Mouse (Mus musculus) midbrain, embryonic 12.5 days (tissue): ENCODE results near the gene Wdr60. TPM values are rescaled to one million over a fixed set of nuclear protein-coding genes. Genes with fewer than 3 reads are reported as not detected.
"Not testable (repeated sequence)": the region's sequence is repeated elsewhere in the genome, so short reads cannot be mapped to it uniquely, and the experiment has no call there.

ENCODE experiments used
- ATAC-seq: fragments of 200-750 bp; cut with Nextera tagmentation; 2 replicates; pipeline ENCODE4 v1.8.0; 2017; ENCODE audit warnings: low read depth, moderate TSS enrichment, moderate library complexity; ENCODE audit not compliant: low FRiP score
- H3K27ac ChIP-seq: fragments of 300-500 bp; sonication (generic); replicated peaks from 2 replicates; pipeline ENCODE4 v1.5.1; 2016; ENCODE audit warnings: mild to moderate bottlenecking
- H3K27me3 ChIP-seq: fragments of 300-500 bp; sonication (generic); 2 replicates; pipeline ENCODE4 v1.6.1; 2016; ENCODE audit warnings: mild to moderate bottlenecking
- H3K36me3 ChIP-seq: fragments of 300-500 bp; sonication (generic); 2 replicates; pipeline ENCODE4 v1.6.1; 2016
- H3K4me1 ChIP-seq: fragments of 300-500 bp; sonication (generic); 2 replicates; pipeline ENCODE4 v1.6.1; 2016
- H3K4me2 ChIP-seq: fragments of 300-500 bp; sonication (generic); replicated peaks from 2 replicates; pipeline ENCODE4 v1.6.1; 2016; ENCODE audit warnings: mild to moderate bottlenecking, moderate library complexity
- H3K4me3 ChIP-seq: fragments of 300-500 bp; sonication (generic); 2 replicates; pipeline ENCODE4 v1.5.1; 2016; ENCODE audit warnings: mild to moderate bottlenecking
- H3K9ac ChIP-seq: fragments of 300-500 bp; sonication (generic); replicated peaks from 2 replicates; pipeline ENCODE4 v1.6.1; 2016; ENCODE audit warnings: mild to moderate bottlenecking, moderate library complexity
- H3K9me3 ChIP-seq: fragments of 300-500 bp; sonication (generic); 2 replicates; pipeline ENCODE4 v1.6.1; 2016; ENCODE audit warnings: mild to moderate bottlenecking
- WGBS: fragments of 180-500 bp; shearing (Covaris S2); methylation state at CpG from one replicate; pipeline ENCODE4 v1.1.7; 2016; 5-methylcytosine and 5-hydroxymethylcytosine counted together
- polyA plus RNA-seq: library from polyadenylated mRNA; unstranded; fragments of >200 nt; fragmentation: Nextera tagmentation; extraction: Ambion mirVana; gene quantifications from 2 replicates; pipeline ENCODE4 v1.2.1, GENCODE M21; 2016

Wdr60 gene
- polyA plus RNA-seq, 1 experiment from 2014 or later: 16.6 TPM

DNA sequence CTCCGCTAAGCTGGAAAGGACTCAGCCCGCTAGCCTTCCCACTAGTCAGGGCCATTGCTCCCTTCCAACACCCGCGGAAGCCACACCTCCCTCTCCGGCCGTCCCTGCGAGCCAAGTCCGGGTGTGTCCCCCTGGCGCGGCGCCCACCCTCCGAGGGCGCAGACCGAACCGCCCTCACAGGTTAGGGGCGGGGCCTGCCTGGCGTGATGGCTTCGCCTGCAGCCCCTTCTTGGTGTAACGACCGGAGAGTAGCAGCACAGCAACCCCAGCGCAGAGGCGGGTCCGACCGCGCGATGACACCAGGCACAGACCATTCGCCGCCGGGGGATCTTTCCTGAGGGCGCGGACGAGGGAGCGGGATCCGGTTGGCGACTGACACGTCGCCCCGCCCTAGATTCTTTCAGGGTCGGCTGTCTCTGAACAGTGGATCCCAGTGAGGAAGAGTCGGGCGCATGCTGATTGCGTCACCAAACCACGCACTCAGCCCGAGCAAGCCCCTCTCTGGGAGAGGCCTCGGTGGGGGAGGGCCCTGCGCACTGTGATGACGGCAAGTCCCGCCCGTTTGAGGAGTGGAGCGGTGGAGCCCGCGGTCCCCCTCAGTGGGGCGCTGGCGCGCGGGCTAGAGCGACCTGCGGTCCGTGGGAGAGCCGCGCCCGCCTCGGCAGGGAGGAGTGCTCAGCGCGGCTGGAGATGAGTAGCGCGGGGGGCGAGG, 18.0 kb upstream of the Wdr60 start, which contains the start of gene Esyt2:
TSS of gene Esyt2 (plus strand) at position 544 of the 712 bp plus-strand sequence.
- peak within 1 kb of the TSS; percentile 99 for H3K4me2 ChIP-seq
- peak within 1 kb of the TSS; percentile 95 for H3K9ac ChIP-seq
- peak within 1 kb of the TSS; percentile 97 for H3K4me3 ChIP-seq
- H3K4me1 ChIP-seq: peaks cover 9% of the 10 kb centered on the region
- no peaks in the 10 kb centered on the region for H3K27me3 ChIP-seq
- no peaks in the 10 kb centered on the region for H3K9me3 ChIP-seq
- peak within 1 kb of the TSS; percentile 94 for H3K27ac ChIP-seq
- WGBS: under 1% methylated on average over 68 of the region's 68 CpGs
- ATAC-seq: peak; percentile 98
- H3K36me3 ChIP-seq: no peaks in the 10 kb centered on the region

DNA sequence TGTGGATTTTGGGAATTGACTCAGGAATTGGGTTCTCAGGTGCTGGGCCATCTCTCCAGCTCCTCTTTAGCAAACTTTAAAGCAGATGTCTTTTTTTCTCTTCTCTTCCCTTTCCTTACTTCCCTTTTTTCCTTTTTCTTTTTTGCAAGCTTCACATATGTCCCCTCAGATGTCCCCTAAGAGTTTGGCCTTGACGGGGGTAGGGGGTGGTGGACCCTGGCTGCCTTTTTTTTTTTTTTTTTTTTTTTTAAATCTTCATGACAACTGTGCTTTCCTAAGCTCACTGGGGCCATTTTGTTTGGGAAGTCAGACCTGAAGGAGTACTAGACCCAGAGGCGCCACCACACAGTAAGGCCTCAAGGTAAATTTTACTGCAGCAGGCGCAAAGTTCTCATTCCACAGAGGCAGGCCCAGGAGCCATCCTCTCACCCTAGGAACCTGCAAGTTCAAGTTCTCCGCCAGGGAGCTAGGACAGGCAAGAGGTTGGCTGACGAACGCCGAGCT, 17.4 kb upstream of the Wdr60 start:
- Histone ChIP-seq H3K27ac (peak overlapping the region; percentile 94), H3K4me3 (peak overlapping the region; percentile 97), H3K4me2 (peak overlapping the region; percentile 99), H3K27me3 (no peaks in the 10 kb centered on the region), H3K9me3 (no peaks in the 10 kb centered on the region), H3K36me3 (no peaks in the 10 kb centered on the region), H3K4me1 (peaks cover 9% of the 10 kb centered on the region), H3K9ac (peak overlapping the region; percentile 95)
- WGBS: 3% methylated on average over 7 of the region's 7 CpGs
- no peak for ATAC-seq

DNA sequence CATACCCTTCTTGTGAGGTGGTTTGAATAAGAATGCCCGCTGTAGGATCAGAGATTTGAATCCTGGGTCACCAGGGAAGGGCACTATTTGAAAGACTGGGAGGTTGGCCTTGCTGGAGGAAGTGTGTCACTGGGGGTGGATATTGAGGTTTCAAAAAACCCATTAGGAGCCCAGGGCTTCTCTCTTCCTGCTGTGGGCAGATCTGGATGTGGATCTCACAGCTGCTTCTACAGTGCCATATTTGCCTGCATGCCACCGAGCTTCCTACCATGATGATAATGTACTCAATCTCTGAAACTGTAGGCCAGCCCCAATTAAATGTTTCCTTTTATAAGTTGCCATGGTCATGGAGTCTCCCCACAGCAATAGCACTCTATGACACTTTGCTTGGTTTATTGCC, 16.4 kb upstream of the Wdr60 start:
- no peak overlapping the region for H3K27ac ChIP-seq
- no peak overlapping the region for H3K4me3 ChIP-seq
- H3K4me2 ChIP-seq: no peak overlapping the region
- WGBS: 100% methylated on average over 2 of the region's 2 CpGs
- no peaks in the 10 kb centered on the region for H3K36me3 ChIP-seq
- H3K9me3 ChIP-seq: no peaks in the 10 kb centered on the region
- H3K4me1 ChIP-seq: peaks cover 9% of the 10 kb centered on the region
- no peak overlapping the region for H3K9ac ChIP-seq
- no peak for ATAC-seq
- H3K27me3 ChIP-seq: no peaks in the 10 kb centered on the region

DNA sequence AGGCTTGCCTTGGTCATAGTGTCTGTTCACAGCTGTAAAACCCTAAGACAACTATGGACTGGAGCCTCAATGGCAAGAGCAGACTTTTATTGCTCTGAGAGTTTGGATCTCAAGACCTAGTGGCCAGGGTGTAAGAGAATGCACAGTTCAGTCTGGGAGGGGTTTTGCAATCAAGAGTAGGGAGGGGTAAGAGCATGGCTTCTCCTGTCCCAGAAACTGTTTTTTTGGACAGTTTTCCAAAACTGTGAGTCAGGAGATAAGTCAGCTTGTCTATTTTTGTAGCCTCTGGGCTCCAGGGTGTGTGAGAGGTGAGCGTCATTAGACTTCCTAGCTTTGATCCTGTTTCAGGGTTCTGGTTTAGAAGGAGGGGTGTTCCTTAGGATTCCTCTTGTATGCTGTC, 15.7 kb upstream of the Wdr60 start:
- Histone ChIP-seq H3K9ac (no peak overlapping the region), H3K9me3 (no peaks in the 10 kb centered on the region), H3K4me3 (no peak overlapping the region), H3K27me3 (no peaks in the 10 kb centered on the region), H3K4me2 (no peak overlapping the region), H3K36me3 (no peaks in the 10 kb centered on the region), H3K4me1 (peaks cover 9% of the 10 kb centered on the region), H3K27ac (no peak overlapping the region)
- no peak for ATAC-seq
- 88% methylated on average over 1 of the region's 1 CpGs for WGBS

DNA sequence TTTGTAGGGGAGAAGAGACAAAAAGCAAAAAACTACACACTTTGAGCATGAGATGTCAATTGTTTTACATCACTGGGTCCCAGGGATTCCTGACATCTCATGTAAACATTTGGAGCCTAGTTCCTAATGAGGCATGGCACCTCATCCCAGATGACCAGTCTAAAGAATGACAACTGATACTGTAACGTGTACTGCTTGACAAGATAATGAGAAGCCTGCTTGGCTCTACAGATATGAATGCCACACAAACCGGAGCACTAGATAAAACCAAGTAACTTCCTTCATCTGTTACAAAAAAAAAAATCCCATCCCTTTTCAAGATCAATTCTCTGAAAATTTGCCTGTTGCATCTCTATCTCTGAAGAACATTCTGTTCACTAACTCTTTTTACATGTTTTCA, 14.1 kb upstream of the Wdr60 start:
- ATAC-seq: no peak
- Histone ChIP-seq H3K36me3 (no peaks in the 10 kb centered on the region), H3K27ac (no peak overlapping the region), H3K4me1 (peaks cover 6% of the 10 kb centered on the region), H3K4me2 (no peak overlapping the region), H3K9ac (no peak overlapping the region), H3K4me3 (no peak overlapping the region), H3K27me3 (no peaks in the 10 kb centered on the region), H3K9me3 (no peaks in the 10 kb centered on the region)
- WGBS: 74% methylated on average over 2 of the region's 2 CpGs

DNA sequence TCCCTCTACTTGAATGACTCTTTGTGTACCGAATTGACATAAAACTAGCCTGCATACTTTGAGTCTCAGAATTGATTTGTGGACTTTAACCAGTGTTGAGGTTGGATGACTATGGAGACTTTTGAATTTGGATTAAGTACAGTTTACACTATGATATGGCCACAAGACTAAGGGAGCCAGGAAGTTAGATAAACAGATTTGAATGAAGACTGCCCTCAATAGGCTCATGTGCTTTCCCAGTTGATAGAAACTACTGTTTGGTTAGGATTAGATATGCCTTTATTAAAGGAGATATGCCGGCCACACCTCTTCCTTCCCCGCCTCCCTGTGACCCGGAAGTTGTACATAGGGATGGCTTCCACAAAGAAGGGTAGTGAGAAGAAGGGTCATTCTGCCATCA, 12.8 kb upstream of the Wdr60 start:
- H3K4me2 ChIP-seq: no peak overlapping the region

DNA sequence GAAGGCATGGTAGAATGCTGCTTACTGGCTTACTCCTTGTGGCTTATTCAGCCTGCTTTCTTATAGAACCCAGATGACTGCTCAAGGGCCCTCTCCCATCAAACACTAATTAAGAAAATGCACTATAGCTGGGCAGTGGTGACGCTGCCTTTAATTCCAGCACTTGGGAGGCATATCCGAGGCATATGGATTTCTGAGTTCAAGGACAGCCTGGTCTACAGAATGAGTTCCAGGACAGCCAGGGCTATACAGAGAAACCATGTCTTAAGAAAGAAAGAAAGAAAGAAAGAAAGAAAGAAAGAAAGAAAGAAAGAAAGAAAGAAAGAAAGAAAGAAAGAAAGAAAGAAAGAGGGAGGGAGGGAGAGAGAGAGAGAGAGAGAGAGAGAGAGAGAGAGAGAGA, 12.3 kb upstream of the Wdr60 start, which contains the start of gene Gm11027:
TSS of gene Gm11027 (plus strand) at position 301 of the 400 bp plus-strand sequence.
- H3K4me2 ChIP-seq, H3K36me3 ChIP-seq, ATAC-seq, H3K9ac ChIP-seq, H3K27me3 ChIP-seq, H3K4me3 ChIP-seq, H3K27ac ChIP-seq, H3K9me3 ChIP-seq, H3K4me1 ChIP-seq: not testable (repeated sequence)
- 81% methylated on average over 2 of the region's 2 CpGs for WGBS

More for the DNA sequence above, 12.8 kb upstream of the Wdr60 start:
- no peak overlapping the region for H3K27ac ChIP-seq
- H3K36me3 ChIP-seq: no peaks in the 10 kb centered on the region
- WGBS: 86% methylated on average over 4 of the region's 4 CpGs
- H3K9me3 ChIP-seq: no peaks in the 10 kb centered on the region
- no peak overlapping the region for H3K4me3 ChIP-seq
- peaks cover 4% of the 10 kb centered on the region; the same call in 1 of the 2 replicates for H3K4me1 ChIP-seq
- no peak overlapping the region for H3K9ac ChIP-seq
- ATAC-seq: no peak
- no peaks in the 10 kb centered on the region for H3K27me3 ChIP-seq

DNA sequence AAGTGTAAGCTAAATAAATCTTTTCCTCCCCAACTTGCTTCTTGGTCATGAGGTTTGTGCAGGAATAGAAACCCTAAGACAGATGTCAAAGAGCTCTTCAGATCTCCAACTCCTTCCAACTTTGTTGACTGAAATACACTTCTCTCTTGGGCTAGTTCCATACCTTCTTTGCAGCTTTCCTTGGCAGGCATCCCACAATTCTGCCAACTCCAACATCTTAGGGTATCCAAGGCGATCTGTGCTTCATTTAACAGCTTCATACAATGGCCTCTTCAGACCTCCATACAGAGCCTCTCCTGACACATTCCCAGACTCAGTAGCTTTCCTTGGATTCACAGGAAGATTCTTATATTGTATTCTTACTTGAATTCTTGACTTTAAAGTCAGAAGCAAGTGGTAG, 10.9 kb upstream of the Wdr60 start:
- Histone ChIP-seq H3K36me3 (no peaks in the 10 kb centered on the region), H3K4me3 (no peak overlapping the region), H3K4me2 (no peak overlapping the region), H3K27me3 (no peaks in the 10 kb centered on the region), H3K27ac (no peak overlapping the region), H3K9me3 (no peaks in the 10 kb centered on the region), H3K4me1 (no peaks in the 10 kb centered on the region), H3K9ac (no peak overlapping the region)
- ATAC-seq: no peak
- WGBS: 60% methylated on average over 1 of the region's 1 CpGs

DNA sequence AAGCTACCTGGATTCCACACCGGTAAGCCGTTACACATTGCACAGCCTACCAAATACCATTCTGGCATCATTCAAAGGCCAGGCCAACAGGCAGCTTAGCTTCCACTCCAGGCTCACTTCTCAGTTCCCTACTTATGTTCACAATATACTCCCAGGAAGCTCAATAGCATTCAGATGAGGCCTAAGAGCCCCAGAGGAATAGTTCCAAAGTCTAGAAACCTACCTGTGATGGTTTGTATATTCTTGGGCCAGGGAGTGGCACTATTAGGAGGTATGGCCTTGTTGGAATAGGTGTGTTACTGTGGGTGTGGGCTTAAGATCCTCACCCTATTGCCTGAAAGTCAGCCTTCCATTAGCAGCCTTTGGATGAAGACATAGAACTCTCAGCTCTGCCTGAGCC, 8.2 kb upstream of the Wdr60 start:
- WGBS: 93% methylated on average over 2 of the region's 2 CpGs
- ATAC-seq: no peak
- H3K4me3 ChIP-seq: no peak overlapping the region
- H3K9ac ChIP-seq: no peak overlapping the region
- no peak overlapping the region for H3K4me2 ChIP-seq
- H3K27ac ChIP-seq: no peak overlapping the region
- H3K4me1 ChIP-seq: no peaks in the 10 kb centered on the region
- H3K36me3 ChIP-seq: no peaks in the 10 kb centered on the region
- no peaks in the 10 kb centered on the region for H3K27me3 ChIP-seq
- no peaks in the 10 kb centered on the region for H3K9me3 ChIP-seq

DNA sequence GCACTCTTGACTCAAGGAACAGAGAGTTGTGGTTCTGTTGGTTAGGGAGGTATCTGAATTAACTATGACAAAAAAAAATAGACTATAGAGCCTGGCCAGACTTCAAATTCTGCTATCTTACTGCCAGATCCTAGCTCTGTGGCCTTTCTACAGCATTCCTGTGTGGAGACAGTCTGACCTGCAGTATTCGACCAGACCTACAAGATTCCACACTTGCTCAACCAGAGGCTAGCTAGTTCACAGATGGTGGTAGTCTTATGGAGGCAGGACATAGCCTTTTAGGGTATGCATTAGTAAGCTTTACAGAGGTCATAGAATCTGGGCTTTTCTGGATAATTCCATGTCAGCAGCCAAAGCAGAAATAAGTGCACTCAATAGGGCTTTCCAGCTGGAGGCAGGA, 7.7 kb upstream of the Wdr60 start:
- H3K27ac ChIP-seq: no peak overlapping the region
- no peaks in the 10 kb centered on the region for H3K4me1 ChIP-seq
- 81% methylated on average over 1 of the region's 1 CpGs for WGBS
- no peak overlapping the region for H3K9ac ChIP-seq
- H3K9me3 ChIP-seq: no peaks in the 10 kb centered on the region
- no peaks in the 10 kb centered on the region for H3K36me3 ChIP-seq
- no peak overlapping the region for H3K4me2 ChIP-seq
- no peak for ATAC-seq
- H3K27me3 ChIP-seq: no peaks in the 10 kb centered on the region
- no peak overlapping the region for H3K4me3 ChIP-seq

DNA sequence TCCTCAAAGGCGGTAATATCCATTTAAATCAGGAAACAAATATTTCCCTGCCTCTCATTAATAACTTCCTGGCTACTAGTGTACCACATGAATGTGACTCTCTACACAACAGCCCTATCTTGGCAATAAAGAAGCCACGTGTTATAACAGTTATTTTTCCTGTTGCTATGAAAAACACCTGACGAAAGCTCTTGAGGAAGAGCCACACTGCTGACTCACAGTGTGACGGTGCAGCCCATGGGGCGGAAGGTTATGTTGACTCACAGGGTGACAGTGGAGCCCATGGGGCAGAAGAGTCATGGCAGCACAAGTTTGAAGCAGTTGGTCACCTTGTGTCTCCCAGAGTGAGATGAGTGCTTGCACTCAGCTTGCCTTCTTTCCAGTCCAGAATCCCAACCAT, 6.6 kb upstream of the Wdr60 start:
- WGBS: 79% methylated on average over 5 of the region's 5 CpGs
- H3K9me3 ChIP-seq: no peaks in the 10 kb centered on the region

DNA sequence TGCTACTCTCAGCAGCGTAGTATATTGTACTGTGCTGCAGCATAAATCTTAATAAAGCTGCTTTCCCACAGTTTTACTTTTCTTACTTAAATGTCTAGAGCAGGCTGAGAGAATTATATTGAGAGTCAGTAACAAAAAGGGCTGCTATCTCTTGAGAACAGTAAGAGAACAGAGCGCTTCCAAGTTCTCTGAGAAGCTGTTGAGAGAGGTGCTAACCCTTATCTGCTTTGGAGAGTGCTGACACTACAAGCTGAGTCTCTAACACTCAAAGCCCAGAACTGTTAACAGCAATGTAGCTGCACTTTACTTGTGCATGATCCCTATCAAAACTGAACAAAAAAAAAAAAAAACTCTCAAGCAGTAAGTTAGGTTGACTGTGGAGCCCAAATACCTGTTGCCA, 2.5 kb upstream of the Wdr60 start:
- 84% methylated on average over 2 of the region's 2 CpGs for WGBS
- Histone ChIP-seq H3K9ac (no peak overlapping the region), H3K4me3 (no peak overlapping the region), H3K4me2 (no peak overlapping the region), H3K27me3 (0 out of 2 replicates have a peak, but pooled peaks cover 6% of the 10 kb centered on the region), H3K4me1 (peaks cover 6% of the 10 kb centered on the region; the same call in 1 of the 2 replicates), H3K27ac (no peak overlapping the region), H3K36me3 (no peaks in the 10 kb centered on the region), H3K9me3 (no peaks in the 10 kb centered on the region)
- no peak for ATAC-seq

More for the DNA sequence above, 6.6 kb upstream of the Wdr60 start:
- Histone ChIP-seq H3K4me3 (no peak overlapping the region), H3K4me2 (no peak overlapping the region), H3K27me3 (0 out of 2 replicates have a peak, but pooled peaks cover 6% of the 10 kb centered on the region), H3K27ac (no peak overlapping the region), H3K4me1 (no peaks in the 10 kb centered on the region), H3K9ac (no peak overlapping the region), H3K36me3 (no peaks in the 10 kb centered on the region)
- ATAC-seq: no peak
